Mouse (Mus musculus) MEL (cell line): ENCODE results near the gene Cdca3. TPM values are rescaled to one million over a fixed set of nuclear protein-coding genes. Genes with fewer than 3 reads are reported as not detected.

Source experiments
- DNase-seq: peaks from one replicate; pipeline ENCODE4 v3.0.0; 2011; ENCODE audit warnings: low read depth, low spot score
- H3K27ac ChIP-seq: 2 replicates; pipeline ENCODE4 v1.5.1; 2012; ENCODE audit warnings: low read depth, mild to moderate bottlenecking, control low read depth, low read length, moderate library complexity; ENCODE audit not compliant: control insufficient read depth
- H3K27me3 ChIP-seq, 2 experiments: fragments of 150-350 bp in 1 of 2; sonication (generic) in 1 of 2; 2 replicates each; pipeline ENCODE4 v1.6.1; 2012; ENCODE audit warnings: low read length in 2 of 2, mild to moderate bottlenecking in 2 of 2, improper control_type of control experiment in 1 of 2, moderate library complexity in 1 of 2; ENCODE audit not compliant: insufficient read depth in 2 of 2, control insufficient read depth in 1 of 2
- H3K36me3 ChIP-seq, 2 experiments: 2 replicates each; pipeline ENCODE4 v1.6.1; 2012 to 2014; ENCODE audit warnings: low read length in 2 of 2, improper control_type of control experiment in 1 of 2, inconsistent platforms in 1 of 2, mild to moderate bottlenecking in 1 of 2; ENCODE audit not compliant: insufficient read depth in 2 of 2, control insufficient read depth in 1 of 2
- H3K4me1 ChIP-seq, 2 experiments: fragments of 150-350 bp in 1 of 2; sonication (generic) in 1 of 2; 2 replicates each; pipeline ENCODE4 v1.6.1; 2012; ENCODE audit warnings: low read length in 2 of 2, improper control_type of control experiment in 1 of 2, mild to moderate bottlenecking in 1 of 2; ENCODE audit not compliant: insufficient read depth in 2 of 2, control insufficient read depth in 1 of 2
- H3K4me3 ChIP-seq, 2 experiments: fragments of 150-350 bp in 1 of 2; sonication (generic) in 1 of 2; 2 replicates each; pipeline ENCODE4 v1.5.1; 2012; ENCODE audit warnings: low read depth in 2 of 2, low read length in 2 of 2, mild to moderate bottlenecking in 2 of 2, moderate library complexity in 2 of 2, control low read depth in 1 of 2, improper control_type of control experiment in 1 of 2; ENCODE audit not compliant: control insufficient read depth in 1 of 2, insufficient read depth in 1 of 2
- H3K79me2 ChIP-seq: 2 replicates; pipeline ENCODE4 v1.6.1; 2012; ENCODE audit warnings: mild to moderate bottlenecking, low read length, moderate library complexity; ENCODE audit not compliant: control insufficient read depth, poor library complexity, insufficient read depth
- H3K9ac ChIP-seq: 2 replicates; pipeline ENCODE4 v1.6.1; 2012; ENCODE audit warnings: low read depth, mild to moderate bottlenecking, control low read depth, low read length, moderate library complexity; ENCODE audit not compliant: control insufficient read depth, poor library complexity, severe bottlenecking
- H3K9me3 ChIP-seq: fragments of 150-350 bp; sonication (generic); replicated peaks from 2 replicates; pipeline ENCODE4 v1.6.1; 2012; ENCODE audit warnings: mild to moderate bottlenecking, low read length, improper control_type of control experiment, moderate library complexity; ENCODE audit not compliant: insufficient read depth
- CHD1 ChIP-seq: IDR thresholded peaks from 2 replicates; pipeline ENCODE4 v1.6.1; 2012; ENCODE audit warnings: low read depth, mild to moderate bottlenecking, inconsistent platforms, low read length, improper control_type of control experiment
- CHD2 ChIP-seq: IDR thresholded peaks from 2 replicates; pipeline ENCODE4 v1.6.1; 2011; ENCODE audit warnings: low read length, improper control_type of control experiment
- CTCF ChIP-seq, 3 experiments: IDR thresholded peaks in 2 of 3; conservative IDR thresholded peaks in 1 of 3; 2 replicates each; pipeline ENCODE4 v1.5.1; 2011 to 2012; ENCODE audit warnings: low read length in 3 of 3, low read depth in 2 of 3, mild to moderate bottlenecking in 2 of 3, improper control_type of control experiment in 1 of 3, inconsistent platforms in 1 of 3, mixed read lengths in 1 of 3, moderate library complexity in 1 of 3; ENCODE audit not compliant: control insufficient read depth in 1 of 3, insufficient read depth in 1 of 3, poor library complexity in 1 of 3, severe bottlenecking in 1 of 3
- ELF1 ChIP-seq: IDR thresholded peaks from 2 replicates; pipeline ENCODE4 v1.6.1; 2014; ENCODE audit warnings: low read depth, mild to moderate bottlenecking, inconsistent platforms, low read length, improper control_type of control experiment, moderate library complexity
- GABPA ChIP-seq: IDR thresholded peaks from 2 replicates; pipeline ENCODE4 v1.6.1; 2012; ENCODE audit warnings: low read depth, mild to moderate bottlenecking, inconsistent platforms, low read length, improper control_type of control experiment, moderate library complexity
- HCFC1 ChIP-seq: IDR thresholded peaks from 2 replicates; pipeline ENCODE4 v1.6.1; 2012; ENCODE audit warnings: low read depth, mild to moderate bottlenecking, inconsistent platforms, low read length, improper control_type of control experiment, moderate library complexity
- JUND ChIP-seq: IDR thresholded peaks from 2 replicates; pipeline ENCODE4 v1.6.1; 2011; ENCODE audit warnings: low read depth, mild to moderate bottlenecking, improper control_type of control experiment, low read length
- MAX ChIP-seq: IDR thresholded peaks from 2 replicates; pipeline ENCODE4 v1.6.1; 2011; ENCODE audit warnings: low read length, improper control_type of control experiment
- MEF2A ChIP-seq: IDR thresholded peaks from 2 replicates; pipeline ENCODE4 v1.6.1; 2014; ENCODE audit warnings: low read depth, mild to moderate bottlenecking, inconsistent platforms, low read length, improper control_type of control experiment; ENCODE audit not compliant: poor library complexity, insufficient replicate concordance, severe bottlenecking; ENCODE audit errors: extremely low read depth
- MXI1 ChIP-seq: IDR thresholded peaks from 2 replicates; pipeline ENCODE4 v1.6.1; 2011; ENCODE audit warnings: mild to moderate bottlenecking, low read depth, low read length, improper control_type of control experiment
- NELFE ChIP-seq: IDR thresholded peaks from 2 replicates; pipeline ENCODE4 v1.6.1; 2011; ENCODE audit warnings: low read depth, low read length, improper control_type of control experiment
- POLR2A ChIP-seq, 2 experiments: IDR thresholded peaks; 2 replicates each; pipeline ENCODE4 v1.6.1; 2011 to 2012; ENCODE audit warnings: low read length in 2 of 2, mild to moderate bottlenecking in 2 of 2, control low read depth in 1 of 2, improper control_type of control experiment in 1 of 2, low read depth in 1 of 2, moderate library complexity in 1 of 2; ENCODE audit not compliant: control insufficient read depth in 1 of 2, insufficient read depth in 1 of 2, poor library complexity in 1 of 2
- POLR2AphosphoS2 ChIP-seq: IDR thresholded peaks from 2 replicates; pipeline ENCODE4 v1.6.1; 2011; ENCODE audit warnings: low read length, improper control_type of control experiment
- SIN3A ChIP-seq: IDR thresholded peaks from 2 replicates; pipeline ENCODE4 v1.6.1; 2012; ENCODE audit warnings: low read length, improper control_type of control experiment, inconsistent platforms
- SMC3 ChIP-seq: IDR thresholded peaks from 2 replicates; pipeline ENCODE4 v1.6.1; 2011; ENCODE audit warnings: low read depth, low read length, improper control_type of control experiment
- TAL1 ChIP-seq: IDR thresholded peaks from 2 replicates; pipeline ENCODE4 v1.6.1; 2012; ENCODE audit warnings: mild to moderate bottlenecking, inconsistent platforms, low read length, moderate library complexity, mixed read lengths
- UBTF ChIP-seq: IDR thresholded peaks from 2 replicates; pipeline ENCODE4 v1.6.1; 2012; ENCODE audit warnings: low read depth, mild to moderate bottlenecking, inconsistent platforms, low read length, improper control_type of control experiment, moderate library complexity, borderline replicate concordance; ENCODE audit not compliant: insufficient read depth
- USF1 ChIP-seq: IDR thresholded peaks from 2 replicates; pipeline ENCODE4 v1.6.1; 2014; ENCODE audit warnings: low read depth, mild to moderate bottlenecking, inconsistent platforms, low read length, improper control_type of control experiment, moderate library complexity
- USF2 ChIP-seq, 2 experiments: IDR thresholded peaks; 2 replicates each; pipeline ENCODE4 v1.6.1; 2011 to 2012; ENCODE audit warnings: improper control_type of control experiment in 2 of 2, low read length in 2 of 2, borderline replicate concordance in 1 of 2, inconsistent platforms in 1 of 2, low read depth in 1 of 2, mild to moderate bottlenecking in 1 of 2; ENCODE audit not compliant: insufficient read depth in 1 of 2
- ZC3H11A ChIP-seq: IDR thresholded peaks from 2 replicates; pipeline ENCODE4 v1.6.1; 2012; ENCODE audit warnings: low read depth, mild to moderate bottlenecking, inconsistent platforms, low read length, improper control_type of control experiment
- ZMIZ1 ChIP-seq: IDR thresholded peaks from 2 replicates; pipeline ENCODE4 v1.6.1; 2012; ENCODE audit warnings: low read depth, mild to moderate bottlenecking, inconsistent platforms, low read length, improper control_type of control experiment, moderate library complexity
- ZNF384 ChIP-seq: IDR thresholded peaks from 2 replicates; pipeline ENCODE4 v1.6.1; 2012; ENCODE audit warnings: low read depth, mild to moderate bottlenecking, inconsistent platforms, low read length, improper control_type of control experiment
- polyA plus RNA-seq, 2 experiments: library from polyadenylated mRNA; stranded (reverse) in 1 of 2; unstranded in 1 of 2; fragments of >175 nt in 1 of 2; fragments of >200 nt in 1 of 2; gene quantifications; 2 replicates each; pipeline versions ENCODE4 v1.2.1 to v1.2.4; 2012; ENCODE audit warnings: low replicate concordance in 2 of 2, low read depth in 1 of 2; ENCODE audit not compliant: insufficient read length in 2 of 2, insufficient read depth in 1 of 2, missing spikeins in 1 of 2
- total RNA-seq: library from RNA; depleted of rRNA; stranded (reverse); fragments of 300-350 nt; gene quantifications from 2 replicates; pipeline ENCODE4 v1.2.3, GENCODE M21; 2012

Cdca3 gene
- total and polyA plus RNA-seq, 3 experiments: 54.5 to 185 TPM; not detected in 1

- H3K9ac ChIP-seq: no peak overlapping the region
- H3K79me2 ChIP-seq: no peaks in the 10 kb centered on the region
- peaks cover 14 to 26% of the 10 kb centered on the region in 2 experiments for H3K27me3 ChIP-seq
- DNase-seq: no peak
- no peaks in the 10 kb centered on the region; a peak in 2 of 4 replicates for H3K4me1 ChIP-seq
- no peaks in the 10 kb centered on the region for H3K36me3 ChIP-seq
- no peak overlapping the region for H3K4me3 ChIP-seq
- H3K9me3 ChIP-seq: no peaks in the 10 kb centered on the region
- TF ChIP-seq JUND: no peak
- no peak for TF ChIP-seq UBTF
- no peak for TF ChIP-seq ZNF384
- TF ChIP-seq CHD1: no peak
- TF ChIP-seq POLR2A (IDR thresholded peaks at IDR 0.05; ENCODE audit: control insufficient read depth in 1 of 2, insufficient read depth in 1 of 2, low read depth in 1 of 2, low read length in 2 of 2, poor library complexity in 1 of 2): no peak
- TF ChIP-seq CHD2: no peak
- TF ChIP-seq MXI1: no peak
- TF ChIP-seq, all 39 proteins: peak for 0
- H3K27ac ChIP-seq: no peak overlapping the region
These were observed 36.5 kb downstream of the Cdca3 start for GRCm38 (mm10) chr6:124865766-124866362.

- no peaks in the 10 kb centered on the region for H3K79me2 ChIP-seq
- no peak overlapping the region for H3K4me3 ChIP-seq
- no peaks in the 10 kb centered on the region; a peak in 2 of 4 replicates for H3K4me1 ChIP-seq
- no peak overlapping the region for H3K27ac ChIP-seq
- peaks cover 13 to 30% of the 10 kb centered on the region in 2 experiments for H3K27me3 ChIP-seq
- no peaks in the 10 kb centered on the region for H3K36me3 ChIP-seq
- H3K9me3 ChIP-seq: no peaks in the 10 kb centered on the region
- TF ChIP-seq MAX (no peak), GABPA (no peak), ZC3H11A (no peak), USF1 (no peak), SMC3 (no peak), JUND (no peak), ELF1 (no peak), ZMIZ1 (no peak), POLR2A (IDR thresholded peaks at IDR 0.05; ENCODE audit: control insufficient read depth in 1 of 2, insufficient read depth in 1 of 2, low read depth in 1 of 2, low read length in 2 of 2, poor library complexity in 1 of 2) (no peak), CTCF (IDR thresholded peaks at IDR 0.05 in 2 of 3, conservative IDR thresholded peaks at IDR 0.05 in 1 of 3; ENCODE audit: control insufficient read depth in 1 of 3, insufficient read depth in 1 of 3, low read depth in 2 of 3, low read length in 3 of 3, poor library complexity in 1 of 3, severe bottlenecking in 1 of 3) (no peak), CHD1 (no peak), MEF2A (no peak), ZNF384 (no peak), UBTF (no peak), NELFE (no peak), POLR2AphosphoS2 (no peak), TAL1 (no peak), HCFC1 (no peak), USF2 (IDR thresholded peaks at IDR 0.05; ENCODE audit: borderline replicate concordance in 1 of 2, insufficient read depth in 1 of 2, low read depth in 1 of 2, low read length in 2 of 2) (no peak), SIN3A (no peak)
- H3K9ac ChIP-seq: no peak overlapping the region
- DNase-seq: no peak
These were observed 37.2 kb downstream of the Cdca3 start for GRCm38 (mm10) chr6:124866560-124866959.
